Mouse (Mus musculus) megakaryocyte, embryonic 14.5 days (primary cell): Measurements from ENCODE around the gene Gm11020.
"Not testable (repeated sequence)": the region's sequence is repeated elsewhere in the genome, so short reads cannot be mapped to it uniquely, and the experiment has no call there.

Source experiments
- FLI1 ChIP-seq: IDR thresholded peaks from 2 replicates; pipeline ENCODE4 v1.6.1; 2012; ENCODE audit warnings: low read length, inconsistent platforms, mixed read lengths
- GATA1 ChIP-seq: IDR thresholded peaks from 3 replicates; pipeline ENCODE4 v1.6.1; 2012; ENCODE audit warnings: mixed read lengths, low read length, inconsistent platforms, borderline replicate concordance

- TF ChIP-seq GATA1, FLI1: not testable (repeated sequence)
Measured at GRCm38 (mm10) chr8:104293081-104293480, 28.3 kb upstream of the Gm11020 start, which contains the start of gene Cmtm2a.
